Mouse (Mus musculus) kidney, embryonic 14.5 days (tissue): ENCODE results near the gene Fkbp9. TPM values are rescaled to one million over a fixed set of nuclear protein-coding genes. Genes with fewer than 3 reads are reported as not detected.

ENCODE experiments used
- ATAC-seq: fragments of 200-750 bp; cut with Nextera tagmentation; 2 replicates; pipeline ENCODE4 v1.8.0; 2017; ENCODE audit warnings: moderate number of reproducible peaks, mild to moderate bottlenecking, moderate TSS enrichment, moderate library complexity; ENCODE audit not compliant: low FRiP score, low TSS enrichment
- H3K27ac ChIP-seq: fragments of 300-500 bp; sonication (generic); 2 replicates; pipeline ENCODE4 v1.5.1; 2014; ENCODE audit warnings: low read depth, mild to moderate bottlenecking, low read length, moderate library complexity, mixed read lengths
- H3K27me3 ChIP-seq: fragments of 300-500 bp; sonication (generic); 2 replicates; pipeline ENCODE4 v1.6.1; 2014; ENCODE audit warnings: mild to moderate bottlenecking, low read length; ENCODE audit not compliant: control insufficient read depth, insufficient read depth
- H3K36me3 ChIP-seq: fragments of 300-500 bp; sonication (generic); 2 replicates; pipeline ENCODE4 v1.6.1; 2014; ENCODE audit warnings: low read length, mixed read lengths; ENCODE audit not compliant: control insufficient read depth, insufficient read depth
- H3K4me1 ChIP-seq: fragments of 300-500 bp; sonication (generic); 2 replicates; pipeline ENCODE4 v1.6.1; 2014; ENCODE audit warnings: low read length, mixed read lengths; ENCODE audit not compliant: control insufficient read depth, insufficient read depth
- H3K4me2 ChIP-seq: fragments of 300-500 bp; sonication (generic); replicated peaks from 2 replicates; pipeline ENCODE4 v1.6.1; 2014; ENCODE audit warnings: low read depth, mild to moderate bottlenecking, low read length
- H3K4me3 ChIP-seq: fragments of 300-500 bp; sonication (generic); 2 replicates; pipeline ENCODE4 v1.5.1; 2014; ENCODE audit warnings: mild to moderate bottlenecking, low read length
- H3K9ac ChIP-seq: fragments of 300-500 bp; sonication (generic); 2 replicates; pipeline ENCODE4 v1.6.1; 2014; ENCODE audit warnings: low read depth, mild to moderate bottlenecking, low read length, moderate library complexity
- H3K9me3 ChIP-seq: fragments of 300-500 bp; sonication (generic); 2 replicates; pipeline ENCODE4 v1.6.1; 2016; ENCODE audit warnings: low read length; ENCODE audit not compliant: control insufficient read depth
- WGBS: fragments of 180-500 bp; shearing (Covaris S2); extraction: QIAGEN DNeasy Blood & Tissue Kit; methylation state at CpG from one replicate; pipeline ENCODE4 v1.1.7; 2014; 5-methylcytosine and 5-hydroxymethylcytosine counted together
- polyA plus RNA-seq: library from polyadenylated mRNA; unstranded; fragments of >200 nt; fragmentation: Nextera tagmentation; extraction: Ambion mirVana; gene quantifications from 2 replicates; pipeline ENCODE4 v1.2.1, GENCODE M21; 2014

Fkbp9 gene
- polyA plus RNA-seq, 1 experiment from 2014 or later = 103 TPM

DNA sequence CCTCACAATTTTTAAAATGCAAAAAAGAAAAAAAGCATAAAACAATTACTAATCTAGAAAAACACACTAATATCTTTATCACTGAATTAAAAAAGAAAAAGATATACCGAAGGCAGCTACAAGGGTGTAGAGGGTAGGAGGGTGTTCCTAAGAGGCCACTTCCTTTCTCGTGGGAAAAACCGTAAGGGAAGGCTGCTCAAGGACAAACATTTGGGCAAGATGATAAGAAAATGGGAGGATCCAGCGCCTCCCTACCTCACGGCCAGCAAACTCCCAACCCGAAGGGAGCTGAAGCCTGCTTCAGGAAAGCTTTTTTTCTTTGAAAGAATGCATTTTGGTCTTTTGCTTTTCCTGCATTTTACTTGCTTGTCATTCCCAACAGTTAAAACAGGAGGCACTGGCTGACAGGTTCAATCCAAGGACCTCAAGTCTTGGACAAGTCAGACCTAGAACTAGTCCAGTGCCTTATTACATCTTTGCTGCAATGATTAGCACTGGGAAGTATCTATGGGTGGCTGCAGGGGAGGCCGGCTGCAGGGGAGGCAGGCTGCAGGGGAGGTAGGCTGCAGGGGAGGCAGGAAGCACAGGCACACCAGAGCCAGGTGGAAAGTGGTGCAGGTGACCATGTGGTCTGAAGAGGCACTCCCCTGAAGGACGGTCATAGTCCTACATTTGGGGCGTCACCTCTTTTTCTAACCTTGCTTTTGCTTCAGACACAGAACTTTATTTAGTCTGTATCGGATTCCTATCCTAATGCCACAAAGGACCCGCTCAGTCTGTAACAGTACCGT lies 85.9 kb downstream of the Fkbp9 start:
- H3K4me1 ChIP-seq = peaks cover 27% of the 10 kb centered on the region
- 66% methylated on average over 12 of the region's 12 CpGs for WGBS
- no peak overlapping the region for H3K9ac ChIP-seq
- H3K27ac ChIP-seq = no peak overlapping the region
- ATAC-seq = no peak
- H3K4me3 ChIP-seq = no peak overlapping the region
- no peak overlapping the region for H3K4me2 ChIP-seq
- H3K36me3 ChIP-seq = no peaks in the 10 kb centered on the region
- no peaks in the 10 kb centered on the region for H3K27me3 ChIP-seq
- no peaks in the 10 kb centered on the region for H3K9me3 ChIP-seq

- Histone ChIP-seq H3K4me1 (peaks cover 20% of the 10 kb centered on the region), H3K36me3 (no peaks in the 10 kb centered on the region), H3K27me3 (no peaks in the 10 kb centered on the region), H3K9me3 (no peaks in the 10 kb centered on the region), H3K4me2 (no peak overlapping the region), H3K27ac (no peak overlapping the region), H3K4me3 (no peak overlapping the region), H3K9ac (no peak overlapping the region)
- ATAC-seq = no peak
- WGBS = 82% methylated on average over 7 of the region's 7 CpGs
These were observed 87.6 kb downstream of the Fkbp9 start for GRCm38 (mm10) chr6:56919330-56920044.

DNA sequence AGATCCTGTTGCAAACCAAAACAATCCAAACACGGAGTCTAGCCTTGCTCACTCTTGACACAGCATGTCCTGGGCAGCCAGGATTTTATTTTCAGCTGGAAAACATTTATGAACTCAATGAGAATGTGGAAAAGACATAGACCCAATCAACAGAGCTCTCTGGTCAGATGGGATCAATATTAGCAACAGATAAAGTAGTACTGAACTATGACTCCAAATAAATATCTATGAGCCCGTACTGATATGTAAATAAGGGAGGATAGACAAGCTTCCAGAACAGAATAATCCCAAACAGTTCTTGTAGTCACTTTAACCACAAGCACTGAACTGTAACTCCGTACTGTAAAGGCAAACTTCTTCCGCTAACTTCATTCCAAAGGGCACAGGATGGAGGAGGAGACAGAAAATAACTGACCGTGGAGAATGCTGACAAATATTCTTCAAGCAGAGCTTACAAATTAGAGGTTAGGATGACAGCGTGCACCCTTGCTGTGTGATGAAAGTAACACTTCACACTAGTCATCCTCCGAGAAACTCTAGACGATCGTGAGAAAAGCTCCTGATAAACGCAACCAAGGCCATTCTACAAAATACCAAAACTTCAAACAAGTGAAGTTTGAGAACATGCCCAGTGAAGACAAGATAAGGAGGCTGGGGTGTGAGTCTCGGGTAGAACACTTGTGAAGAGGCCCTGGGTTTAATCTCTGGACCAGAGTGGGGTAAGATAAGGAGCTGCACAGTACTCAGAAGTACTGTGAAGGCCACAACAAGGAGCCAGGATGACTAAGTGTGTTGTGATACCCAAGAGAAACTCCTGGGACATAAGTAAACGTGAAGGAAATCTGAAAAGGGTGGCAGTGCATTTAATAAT lies 88.6 kb downstream of the Fkbp9 start:
- no peak overlapping the region for H3K9ac ChIP-seq
- no peak overlapping the region for H3K4me2 ChIP-seq
- no peaks in the 10 kb centered on the region for H3K9me3 ChIP-seq
- H3K27me3 ChIP-seq = no peaks in the 10 kb centered on the region
- H3K4me1 ChIP-seq = peaks cover 20% of the 10 kb centered on the region
- no peaks in the 10 kb centered on the region for H3K36me3 ChIP-seq
- H3K4me3 ChIP-seq = no peak overlapping the region
- no peak for ATAC-seq
- no peak overlapping the region for H3K27ac ChIP-seq
- 61% methylated on average over 12 of the region's 12 CpGs for WGBS

- WGBS = under 1% methylated on average over 25 of the region's 25 CpGs
- peak overlapping the region; percentile 45 for H3K4me2 ChIP-seq
- no peaks in the 10 kb centered on the region for H3K9me3 ChIP-seq
- ATAC-seq = no peak
- peak overlapping the region; percentile 77 for H3K9ac ChIP-seq
- no peaks in the 10 kb centered on the region for H3K27me3 ChIP-seq
- peaks cover 15% of the 10 kb centered on the region for H3K4me1 ChIP-seq
- peak overlapping the region; percentile 37; the same call in 1 of the 2 replicates for H3K27ac ChIP-seq
- no peaks in the 10 kb centered on the region for H3K36me3 ChIP-seq
- H3K4me3 ChIP-seq = peak overlapping the region; percentile 73
These were observed 91.5 kb downstream of the Fkbp9 start for GRCm38 (mm10) chr6:56923331-56923725.

DNA sequence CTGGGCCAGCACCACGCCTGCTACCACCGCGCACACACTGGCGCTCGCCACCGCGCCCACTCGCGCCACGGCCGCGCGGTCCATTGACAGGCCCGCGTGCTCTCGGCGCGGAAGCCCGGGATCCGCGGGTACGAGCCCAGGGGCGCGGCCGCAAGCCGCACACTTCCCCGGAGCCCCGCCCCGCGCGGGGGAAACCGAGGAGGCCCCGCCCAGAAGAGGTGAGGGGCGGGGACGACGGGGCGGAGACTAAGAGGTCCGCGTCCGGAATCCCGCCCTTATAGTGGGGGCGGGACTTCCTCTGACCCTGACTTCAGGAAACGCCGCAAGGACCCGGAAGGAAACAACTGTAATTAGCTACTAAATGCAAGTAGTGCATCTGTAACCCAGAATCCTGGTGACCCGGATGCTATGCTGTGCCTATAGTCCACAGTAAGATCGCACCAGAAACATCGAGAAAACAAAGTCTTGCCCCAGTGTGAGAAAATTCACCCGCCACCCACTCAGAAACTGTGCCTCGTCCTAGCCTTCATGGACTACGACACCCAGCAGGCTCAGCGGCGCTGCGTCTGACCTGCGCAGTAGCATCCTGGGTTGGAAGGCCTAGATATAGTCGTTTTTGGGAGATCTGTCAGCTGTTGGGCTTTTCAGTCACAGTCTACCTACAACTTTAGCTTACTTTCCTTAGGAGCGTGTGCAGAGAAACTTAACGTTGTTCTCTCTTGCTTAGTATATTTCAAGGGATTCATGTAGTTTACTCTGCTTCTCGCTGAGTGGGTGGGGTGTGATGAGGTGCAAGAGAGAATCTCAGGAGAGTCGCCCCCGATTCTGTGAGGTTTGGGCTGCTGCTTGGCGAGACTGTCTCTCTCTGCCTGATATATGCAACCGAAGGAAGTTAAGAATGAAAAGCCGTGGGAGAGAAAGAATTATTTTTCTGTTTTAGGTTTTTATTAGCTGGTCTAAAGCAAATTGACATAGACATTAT lies 92.2 kb downstream of the Fkbp9 start, which contains the start of the genes Nt5c3 and Vmn1r4:
Gene Nt5c3, minus strand, starts transcription at position 207 of the 982 bp plus-strand sequence.
Gene Vmn1r4, plus strand, starts transcription at position 290 of the 982 bp plus-strand sequence.
- Histone ChIP-seq H3K4me2 (peak within 1 kb of the TSS; percentile 55), H3K4me1 (peaks cover 15% of the 10 kb centered on the region), H3K27me3 (no peaks in the 10 kb centered on the region), H3K36me3 (no peaks in the 10 kb centered on the region), H3K4me3 (peak within 1 kb of the TSS; percentile 73), H3K27ac (peak within 1 kb of the TSS; percentile 53), H3K9ac (peak within 1 kb of the TSS; percentile 77), H3K9me3 (no peaks in the 10 kb centered on the region)
- ATAC-seq = peak; percentile 97
- WGBS = 3% methylated on average over 64 of the region's 64 CpGs

Other genes starting within 250 kb of the Fkbp9 start
- 174 and 261 TPM in 2 replicates for gene Lsm5, start 127.3 kb upstream of the Fkbp9 start, polyA plus RNA-seq
- 11.2 and 20.2 TPM in 2 replicates for gene Avl9, start 117.2 kb upstream of the Fkbp9 start, polyA plus RNA-seq
- 20.4 and 38.3 TPM in 2 replicates for gene Kbtbd2, start 34.2 kb upstream of the Fkbp9 start, polyA plus RNA-seq
- gene Nt5c3, start 91.9 kb downstream of the Fkbp9 start, polyA plus RNA-seq = 59.3 and 61.7 TPM in 2 replicates
- 0.19 and 0.24 TPM in 2 replicates for gene Vmn1r4, start 92.0 kb downstream of the Fkbp9 start, polyA plus RNA-seq
- gene Vmn1r5, start 138.2 kb downstream of the Fkbp9 start, polyA plus RNA-seq = not detected in 2 replicates
- gene Vmn1r6, start 165.2 kb downstream of the Fkbp9 start, polyA plus RNA-seq = not detected in 2 replicates
- gene Vmn1r7, start 193.3 kb downstream of the Fkbp9 start, polyA plus RNA-seq = not detected in 2 replicates
- gene Vmn1r8, start 200.2 kb downstream of the Fkbp9 start, polyA plus RNA-seq = not detected in 2 replicates
- not detected in 2 replicates for gene Vmn1r9, start 234.7 kb downstream of the Fkbp9 start, polyA plus RNA-seq